Comparison of ENCODE assay signal across 8 mouse cellular contexts in the genomic region with DNA sequence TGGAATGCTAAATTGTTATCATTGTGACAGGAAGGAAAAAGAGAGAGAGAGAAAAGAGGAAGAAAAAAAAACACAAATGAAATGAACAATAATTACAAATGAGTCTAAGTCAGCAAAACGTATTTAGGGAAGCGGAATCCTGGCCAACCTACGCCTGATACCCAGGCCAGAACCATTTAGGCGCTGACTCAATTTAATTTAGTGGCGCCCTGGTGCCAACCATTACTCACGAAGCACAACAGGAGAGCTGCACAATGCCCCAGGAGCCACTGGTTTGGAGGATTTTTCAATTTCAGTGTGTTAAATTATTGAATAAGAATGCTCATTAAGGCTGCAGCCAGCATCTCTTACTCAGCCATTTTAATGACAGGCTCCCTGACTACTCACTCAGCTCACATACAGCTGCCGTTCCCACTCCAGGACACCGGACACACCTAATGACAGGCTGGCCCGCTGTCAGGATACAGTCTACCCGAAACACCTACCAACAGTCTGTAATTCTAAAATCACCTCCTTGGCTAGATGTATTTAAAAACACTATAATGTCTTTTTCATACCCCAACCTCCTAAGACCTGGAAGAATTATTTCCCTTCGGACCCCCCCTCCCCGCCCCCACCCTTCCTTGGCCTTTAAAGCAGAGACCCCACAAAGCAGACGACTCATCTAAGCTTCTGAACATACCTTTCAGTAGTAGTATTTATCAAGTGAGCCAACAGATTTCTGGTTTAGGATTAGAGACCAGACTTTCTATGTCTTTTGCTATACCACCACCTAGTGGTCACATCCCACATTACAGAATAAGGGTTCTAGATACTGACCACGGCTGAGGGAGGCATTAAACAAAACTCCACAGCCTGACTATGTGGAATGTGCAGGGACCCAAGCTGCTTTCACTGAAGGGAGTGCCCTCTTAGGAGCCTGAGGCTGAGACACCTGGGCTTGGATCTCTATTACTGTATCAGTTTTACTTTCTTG. TPM values are rescaled to one million over a fixed set of nuclear protein-coding genes. Genes with fewer than 3 reads are reported as not detected.
DNase-seq lines count a peak whose midpoint lies in the region; ATAC-seq lines count a peak whose summit lies in the region.

No protein-coding gene starts in this region.

- ATAC-seq in hindbrain, embryonic 16.5 days = peak; percentile 72
- peak; percentile 66 for ATAC-seq in midbrain, embryonic 15.5 days (replicated peaks)

- no peaks in the 10 kb centered on the region for H3K27me3 ChIP-seq in hindbrain, embryonic 16.5 days (replicated peaks; ENCODE audit: control insufficient read depth, insufficient read depth, low read length)
- no peaks in the 10 kb centered on the region for H3K27me3 ChIP-seq in midbrain, embryonic 15.5 days (replicated peaks)

- H3K9me3 ChIP-seq in hindbrain, embryonic 16.5 days (ENCODE audit: control insufficient read depth, low read length) = no peaks in the 10 kb centered on the region; the same call in 1 of the 2 replicates
- no peaks in the 10 kb centered on the region for H3K9me3 ChIP-seq in midbrain, embryonic 15.5 days

- H3K9ac ChIP-seq in hindbrain, embryonic 16.5 days (ENCODE audit: low read depth, low read length) = no peak overlapping the region
- H3K9ac ChIP-seq in midbrain, embryonic 15.5 days = no peak overlapping the region

- 58% methylated on average over 14 of the region's 14 CpGs for WGBS in hindbrain, embryonic 16.5 days
- 70% methylated on average over 14 of the region's 14 CpGs for WGBS in midbrain, embryonic 15.5 days

- intact Hi-C loops in left cerebral cortex, postnatal 14 days (cut with DNase I) = loop anchor here (1.0 to 10.0 kb wide), 3 partner anchors 77 to 761 kb away; no protein-coding TSS in a partner anchor

- H3K4me1 ChIP-seq in hindbrain, embryonic 16.5 days (ENCODE audit: control insufficient read depth, insufficient read depth, low read depth, low read length) = no peaks in the 10 kb centered on the region
- no peaks in the 10 kb centered on the region; the same call in 1 of the 2 replicates for H3K4me1 ChIP-seq in midbrain, embryonic 15.5 days

- H3K4me3 ChIP-seq in hindbrain, embryonic 16.5 days (ENCODE audit: low read length) = no peak overlapping the region
- no peak overlapping the region for H3K4me3 ChIP-seq in midbrain, embryonic 15.5 days

- no peak overlapping the region for H3K4me2 ChIP-seq in hindbrain, embryonic 16.5 days (ENCODE audit: low read length)
- H3K4me2 ChIP-seq in midbrain, embryonic 15.5 days = no peak overlapping the region

- H3K36me3 ChIP-seq in hindbrain, embryonic 16.5 days (ENCODE audit: control insufficient read depth, insufficient read depth, low read length) = peaks cover 12% of the 10 kb centered on the region
- H3K36me3 ChIP-seq in midbrain, embryonic 15.5 days (replicated peaks) = peaks cover 24% of the 10 kb centered on the region; the same call in 1 of the 2 replicates

- DNase-seq in left cerebral cortex, adult 11 months (ENCODE audit: low spot score) = peak; percentile 65
- DNase-seq in left cerebral cortex, adult 8-10 months (ENCODE audit: low spot score in 2 of 2) = no peak
- DNase-seq in R1 (ENCODE audit: low read depth, low spot score) = peak; percentile 84
- DNase-seq in embryo, embryonic 11 days = peak; percentile 87
- DNase-seq in left cerebral cortex, postnatal 14 days (ENCODE audit: low spot score in 2 of 2) = peak; percentile 86 to 89
- peak; percentile 68 for DNase-seq in testis, postnatal 10 days (ENCODE audit: low spot score)

- no peak overlapping the region for H3K27ac ChIP-seq in hindbrain, embryonic 16.5 days (ENCODE audit: low read depth, low read length)
- H3K27ac ChIP-seq in midbrain, embryonic 15.5 days = no peak overlapping the region

RNA-seq across cellular contexts. Expression of gene Gpr68, which starts 17.9 kb away (rescaled TPM):
- total RNA-seq in left cerebral cortex, adult 8-10 months (2022) = 10 to 100 TPM; 11.0 to 13.4 (median 12.4) TPM
- polyA plus RNA-seq in hindbrain, embryonic 16.5 days (2015; fragmentation: Nextera tagmentation; extraction: Ambion mirVana) = 6.3 and 6.8 TPM in 2 replicates
- 1 to 10 TPM; 6.1 to 8.3 TPM for total RNA-seq in left cerebral cortex, postnatal 14 days (2021)
- polyA plus RNA-seq in midbrain, embryonic 15.5 days (2015; fragmentation: Nextera tagmentation; extraction: Ambion mirVana) = 6.1 and 6.7 TPM in 2 replicates

Comparison
In these comparisons a context has a peak if more than half of its experiments do, and no peak if none do; other contexts are left out.
1. DNase-seq: peak in left cerebral cortex, adult 11 months (single experiment), R1 (single experiment), embryo, embryonic 11 days (single experiment), left cerebral cortex, postnatal 14 days (2 of 2) and testis, postnatal 10 days (single experiment); none in left cerebral cortex, adult 8-10 months (0 of 2).